In the genomic region with DNA sequence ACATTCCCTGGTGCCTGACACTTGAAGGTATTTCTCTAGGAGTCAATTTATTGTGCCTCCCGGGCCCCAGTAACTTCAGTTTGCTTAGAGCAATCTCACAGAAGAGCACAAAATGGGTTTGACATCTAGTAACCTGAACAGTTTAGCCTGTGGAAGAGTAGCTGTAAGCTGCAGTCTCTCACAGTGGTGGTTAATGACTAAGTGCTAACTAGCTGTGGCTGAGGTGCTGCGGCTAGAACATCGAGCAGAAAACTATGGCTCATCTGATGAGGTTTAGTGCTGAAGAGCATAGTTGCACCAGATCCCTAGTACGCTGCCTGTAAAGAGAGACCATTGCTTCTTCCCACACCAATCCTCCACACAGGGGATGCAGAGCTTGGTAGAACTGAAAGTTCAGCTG, we compare ENCODE assay signal across 26 mouse cellular contexts.
"Had no signal": no experiment of that assay in that cellular context is flagged by ENCODE, and none has a peak within 500 bp of the region (broad histone marks: within the 10 kb centered on the region; RNA-seq: fewer than 3 reads in every experiment).

No protein-coding gene starts in this region.

- H3K9me3 ChIP-seq: heart, embryonic 10.5 days; heart, embryonic 12.5 days; hindbrain, embryonic 10.5 days; hindbrain, embryonic 12.5 days; kidney, embryonic 15.5 days; limb, embryonic 13.5 days; limb, embryonic 15.5 days; liver, embryonic 12.5 days had no signal

- H3K27ac ChIP-seq: gastrocnemius, adult 2 months; heart, embryonic 10.5 days; hindbrain, embryonic 10.5 days; hindbrain, embryonic 12.5 days; hindbrain, embryonic 14.5 days; kidney, embryonic 15.5 days; kidney, postnatal 0 days; limb, embryonic 13.5 days; limb, embryonic 15.5 days; liver, embryonic 12.5 days had no signal

- DNase-seq: gastrocnemius, adult 2 months; gastrocnemius, postnatal 10 days; gastrocnemius, postnatal 25 days; heart, adult 18-20 months; heart, postnatal 10 days; heart, postnatal 4 days; kidney, adult 2 months; kidney, adult 9 months; kidney, postnatal 14 days; kidney, postnatal 36 days; layer of hippocampus, adult 9-11 months; layer of hippocampus, postnatal 36 days; left cerebral cortex, postnatal 4 days had no signal

- H3K4me2 ChIP-seq: heart, embryonic 12.5 days; hindbrain, embryonic 12.5 days; hindbrain, embryonic 14.5 days; kidney, embryonic 15.5 days; limb, embryonic 13.5 days; limb, embryonic 15.5 days; liver, embryonic 12.5 days had no signal

- H3K4me1 ChIP-seq: heart, embryonic 10.5 days; heart, embryonic 12.5 days; hindbrain, embryonic 10.5 days; hindbrain, embryonic 12.5 days; limb, embryonic 13.5 days; limb, embryonic 15.5 days had no signal

- H3K27me3 ChIP-seq: heart, embryonic 12.5 days; hindbrain, embryonic 12.5 days; kidney, embryonic 15.5 days; limb, embryonic 13.5 days; limb, embryonic 15.5 days; liver, embryonic 12.5 days had no signal

- H3K36me3 ChIP-seq: heart, embryonic 10.5 days; heart, embryonic 12.5 days; hindbrain, embryonic 10.5 days; hindbrain, embryonic 12.5 days; kidney, embryonic 15.5 days; limb, embryonic 13.5 days; limb, embryonic 15.5 days; liver, embryonic 12.5 days had no signal

- H3K9ac ChIP-seq: heart, embryonic 12.5 days; hindbrain, embryonic 12.5 days; hindbrain, embryonic 14.5 days; kidney, embryonic 15.5 days; limb, embryonic 13.5 days; limb, embryonic 15.5 days; liver, embryonic 12.5 days had no signal

- H3K4me3 ChIP-seq: gastrocnemius, adult 2 months; heart, embryonic 10.5 days; heart, embryonic 12.5 days; hindbrain, embryonic 10.5 days; hindbrain, embryonic 12.5 days; kidney, embryonic 15.5 days; limb, embryonic 13.5 days; limb, embryonic 15.5 days; liver, embryonic 12.5 days had no signal

- ATAC-seq: hindbrain, embryonic 16.5 days; inflammation-experienced regulatory T-cells, adult 6 months; intestine, postnatal 0 days; liver, embryonic 12.5 days had no signal
